10 mouse cellular contexts compared by ENCODE assay signal in genomic region chr14:120515376-120515775, GRCm38 (mm10). TPM values are rescaled to one million over a fixed set of nuclear protein-coding genes. Genes with fewer than 3 reads are reported as not detected.
DNase-seq lines count a peak whose midpoint lies in the region; ATAC-seq lines count a peak whose summit lies in the region.
"Had no signal": no experiment of that assay in that cellular context is flagged by ENCODE, and none has a peak within 500 bp of the region (broad histone marks: within the 10 kb centered on the region; RNA-seq: fewer than 3 reads in every experiment).

No protein-coding gene starts in this region.

- H3K4me3 ChIP-seq in intestine, embryonic 15.5 days (replicated peaks), result no peak overlapping the region
- no peak overlapping the region for H3K4me3 ChIP-seq in intestine, embryonic 16.5 days (ENCODE audit: low read length)
- H3K4me3 ChIP-seq in lung, embryonic 16.5 days (ENCODE audit: low read length), result no peak overlapping the region
- H3K4me3 ChIP-seq: embryonic facial prominence, embryonic 12.5 days; heart, embryonic 15.5 days; megakaryocyte, embryonic 14.5 days had no signal

- no peaks in the 10 kb centered on the region for H3K36me3 ChIP-seq in intestine, embryonic 15.5 days
- H3K36me3 ChIP-seq in intestine, embryonic 16.5 days (ENCODE audit: control insufficient read depth, insufficient read depth, low read length), result no peaks in the 10 kb centered on the region
- H3K36me3 ChIP-seq in lung, embryonic 16.5 days (ENCODE audit: control insufficient read depth, insufficient read depth, low read length), result no peaks in the 10 kb centered on the region
- H3K36me3 ChIP-seq: embryonic facial prominence, embryonic 12.5 days; heart, embryonic 15.5 days had no signal

- no peak overlapping the region for H3K4me2 ChIP-seq in intestine, embryonic 15.5 days (replicated peaks)
- H3K4me2 ChIP-seq in intestine, embryonic 16.5 days (ENCODE audit: low read depth, low read length), result no peak overlapping the region
- no peak overlapping the region for H3K4me2 ChIP-seq in lung, embryonic 16.5 days (ENCODE audit: low read depth, low read length)
- H3K4me2 ChIP-seq: embryonic facial prominence, embryonic 12.5 days; heart, embryonic 15.5 days had no signal

- H3K4me1 ChIP-seq in intestine, embryonic 15.5 days (replicated peaks), result no peaks in the 10 kb centered on the region
- H3K4me1 ChIP-seq in intestine, embryonic 16.5 days (ENCODE audit: control insufficient read depth, insufficient read depth, low read length), result 0 out of 2 replicates have a peak, but pooled peaks cover 3% of the 10 kb centered on the region
- peaks cover 18% of the 10 kb centered on the region for H3K4me1 ChIP-seq in lung, embryonic 16.5 days (replicated peaks; ENCODE audit: control insufficient read depth, insufficient read depth, low read length)
- H3K4me1 ChIP-seq: embryonic facial prominence, embryonic 12.5 days; heart, embryonic 15.5 days had no signal

- no peaks in the 10 kb centered on the region for H3K9me3 ChIP-seq in intestine, embryonic 15.5 days
- H3K9me3 ChIP-seq in intestine, embryonic 16.5 days (ENCODE audit: control insufficient read depth, low read length), result no peaks in the 10 kb centered on the region
- no peaks in the 10 kb centered on the region for H3K9me3 ChIP-seq in lung, embryonic 16.5 days (ENCODE audit: control insufficient read depth, low read length)
- H3K9me3 ChIP-seq: heart, embryonic 15.5 days; megakaryocyte, embryonic 14.5 days had no signal

- ATAC-seq in intestine, embryonic 15.5 days, result 0 out of 2 replicates have a peak, but pooled peaks have one; percentile 34
- no peak for ATAC-seq in intestine, embryonic 16.5 days
- peak; percentile 81 for ATAC-seq in lung, embryonic 16.5 days (ENCODE audit: low read depth)

- H3K9ac ChIP-seq in intestine, embryonic 15.5 days, result no peak overlapping the region
- no peak overlapping the region for H3K9ac ChIP-seq in intestine, embryonic 16.5 days (ENCODE audit: low read depth, low read length)
- H3K9ac ChIP-seq in lung, embryonic 16.5 days (ENCODE audit: low read length), result no peak overlapping the region
- H3K9ac ChIP-seq: embryonic facial prominence, embryonic 12.5 days; heart, embryonic 15.5 days had no signal

- no peak overlapping the region for H3K27ac ChIP-seq in intestine, embryonic 15.5 days
- H3K27ac ChIP-seq in intestine, embryonic 16.5 days (ENCODE audit: low read length), result no peak overlapping the region
- H3K27ac ChIP-seq in lung, embryonic 16.5 days (ENCODE audit: low read length), result peak overlapping the region; percentile 68
- H3K27ac ChIP-seq: embryonic facial prominence, embryonic 12.5 days; heart, embryonic 15.5 days had no signal

- H3K27me3 ChIP-seq in intestine, embryonic 15.5 days (replicated peaks), result no peaks in the 10 kb centered on the region
- no peaks in the 10 kb centered on the region for H3K27me3 ChIP-seq in intestine, embryonic 16.5 days (replicated peaks; ENCODE audit: control insufficient read depth, insufficient read depth, low read length)
- no peaks in the 10 kb centered on the region for H3K27me3 ChIP-seq in lung, embryonic 16.5 days (ENCODE audit: control insufficient read depth, insufficient read depth, low read depth, low read length)
- H3K27me3 ChIP-seq: embryonic facial prominence, embryonic 12.5 days; heart, embryonic 15.5 days; megakaryocyte, embryonic 14.5 days had no signal

- peak; percentile 30 for DNase-seq in adrenal gland, adult 8-10 months
- DNase-seq in gastrocnemius, postnatal 10 days, result peak; percentile 58
- no peak for DNase-seq in retina, postnatal 1 day
- DNase-seq in layer of hippocampus, adult 9-11 months, result no peak

- WGBS in intestine, embryonic 15.5 days, result 66% methylated on average over 1 of the region's 1 CpGs
- WGBS in intestine, embryonic 16.5 days, result 73% methylated on average over 1 of the region's 1 CpGs
- WGBS in lung, embryonic 16.5 days, result 50% methylated on average over 1 of the region's 1 CpGs

RNA-seq across cellular contexts. Expression of gene Rap2a, which starts 37.1 kb away (rescaled TPM):
- 19.8 and 20.8 TPM in 2 replicates for polyA plus RNA-seq in intestine, embryonic 15.5 days (2015; fragmentation: Nextera tagmentation; extraction: Ambion mirVana)
- 5.5 and 5.6 TPM in 2 replicates for polyA plus RNA-seq in intestine, embryonic 16.5 days (2015; fragmentation: Nextera tagmentation; extraction: Ambion mirVana)
- total RNA-seq in adrenal gland, adult 8-10 months (2022), result 10 to 100 TPM; 18.7 to 22.9 (median 20.3) TPM
- total RNA-seq in gastrocnemius, postnatal 10 days (2021), result 10 to 100 TPM; 13.1 to 15.7 TPM
- 15.7 and 16.2 TPM in 2 replicates for polyA plus RNA-seq in lung, embryonic 16.5 days (2015; fragmentation: Nextera tagmentation; extraction: Ambion mirVana)

Comparison
In these comparisons a context has a peak if more than half of its experiments do, and no peak if none do; other contexts are left out.
1. DNase-seq: peak in adrenal gland, adult 8-10 months (single experiment) and gastrocnemius, postnatal 10 days (single experiment); none in retina, postnatal 1 day (single experiment) and layer of hippocampus, adult 9-11 months (single experiment).